Mouse (Mus musculus) CH12.LX (cell line): ENCODE results near the gene Clmn.

Experiments used
- BHLHE40 ChIP-seq: IDR thresholded peaks from 2 replicates; pipeline ENCODE4 v1.6.1; 2011; ENCODE audit warnings: mild to moderate bottlenecking, low read depth, low read length, improper control_type of control experiment
- CHD2 ChIP-seq: IDR thresholded peaks from 2 replicates; pipeline ENCODE4 v1.6.1; 2011; ENCODE audit warnings: low read length, improper control_type of control experiment
- CTCF ChIP-seq, 2 experiments: IDR thresholded peaks in 1 of 2; conservative IDR thresholded peaks in 1 of 2; 2 replicates each; pipeline ENCODE4 v1.5.1; 2011 to 2012; ENCODE audit warnings: low read depth in 2 of 2, low read length in 2 of 2, improper control_type of control experiment in 1 of 2, inconsistent platforms in 1 of 2, mild to moderate bottlenecking in 1 of 2, moderate library complexity in 1 of 2
- JUN ChIP-seq: IDR thresholded peaks from 2 replicates; pipeline ENCODE4 v1.6.1; 2011; ENCODE audit warnings: low read depth, mild to moderate bottlenecking, low read length, improper control_type of control experiment, moderate library complexity; ENCODE audit not compliant: insufficient read depth
- JUND ChIP-seq: conservative IDR thresholded peaks from 2 replicates; pipeline ENCODE4 v1.6.1; 2011; ENCODE audit warnings: low read depth, low read length, improper control_type of control experiment
- MAZ ChIP-seq: IDR thresholded peaks from 2 replicates; pipeline ENCODE4 v1.6.1; 2012; ENCODE audit warnings: low read depth, mild to moderate bottlenecking, inconsistent platforms, low read length, improper control_type of control experiment, moderate library complexity
- MYC ChIP-seq: IDR thresholded peaks from 2 replicates; pipeline ENCODE4 v1.6.1; 2011; ENCODE audit warnings: low read depth, mild to moderate bottlenecking, improper control_type of control experiment, low read length
- POLR2A ChIP-seq: IDR thresholded peaks from 2 replicates; pipeline ENCODE4 v1.6.1; 2011; ENCODE audit warnings: low read depth, mild to moderate bottlenecking, improper control_type of control experiment, low read length
- POLR2AphosphoS2 ChIP-seq: IDR thresholded peaks from 2 replicates; pipeline ENCODE4 v1.6.1; 2011; ENCODE audit warnings: low read depth, low read length, improper control_type of control experiment
- SMC3 ChIP-seq: IDR thresholded peaks from 2 replicates; pipeline ENCODE4 v1.6.1; 2011; ENCODE audit warnings: low read depth, low read length, improper control_type of control experiment
- TBP ChIP-seq: conservative IDR thresholded peaks from 2 replicates; pipeline ENCODE4 v1.6.1; 2011; ENCODE audit warnings: low read depth, low read length, improper control_type of control experiment
- USF2 ChIP-seq: conservative IDR thresholded peaks from 2 replicates; pipeline ENCODE4 v1.6.1; 2011; ENCODE audit warnings: low read depth, low read length, improper control_type of control experiment
- ZC3H11A ChIP-seq: IDR thresholded peaks from 2 replicates; pipeline ENCODE4 v1.6.1; 2012; ENCODE audit warnings: low read depth, mild to moderate bottlenecking, inconsistent platforms, low read length, improper control_type of control experiment
- ZMIZ1 ChIP-seq: IDR thresholded peaks from 2 replicates; pipeline ENCODE4 v1.6.1; 2012; ENCODE audit warnings: low read depth, mild to moderate bottlenecking, inconsistent platforms, low read length, improper control_type of control experiment

- TF ChIP-seq CTCF (conservative IDR thresholded peaks at IDR 0.05 in 1 of 2, IDR thresholded peaks at IDR 0.05 in 1 of 2; ENCODE audit: low read depth in 2 of 2, low read length in 2 of 2) (peak; percentile 18 to 24; a peak in 1 of 4 replicates), POLR2A (no peak), SMC3 (no peak), MAZ (no peak), BHLHE40 (no peak), ZMIZ1 (no peak), ZC3H11A (no peak), CHD2 (no peak), MYC (no peak), JUND (no peak), POLR2AphosphoS2 (no peak), JUN (no peak), TBP (no peak), USF2 (no peak)
Measured at GRCm38 (mm10) chr12:104799365-104799764, 65.5 kb downstream of the Clmn start.
